Mouse (Mus musculus) cortical plate, adult 2 months (tissue): ENCODE measurements around the gene Fkbpl.
A peak's percentile ranks its signal among the peaks of the same experiment; 100 is the strongest.

Source experiments
- CTCF ChIP-seq: fragments of 200-500 bp; IDR thresholded peaks from 2 replicates; pipeline ENCODE4 v1.5.1; 2011; ENCODE audit warnings: mild to moderate bottlenecking, control low read depth, low read length; ENCODE audit not compliant: insufficient read depth; ENCODE audit errors: extremely low read depth
- POLR2A ChIP-seq: fragments of 200-500 bp; IDR thresholded peaks from 2 replicates; pipeline ENCODE4 v1.6.1; 2011; ENCODE audit warnings: mild to moderate bottlenecking, low read length, control low read depth; ENCODE audit not compliant: insufficient read depth; ENCODE audit errors: extremely low read depth

DNA sequence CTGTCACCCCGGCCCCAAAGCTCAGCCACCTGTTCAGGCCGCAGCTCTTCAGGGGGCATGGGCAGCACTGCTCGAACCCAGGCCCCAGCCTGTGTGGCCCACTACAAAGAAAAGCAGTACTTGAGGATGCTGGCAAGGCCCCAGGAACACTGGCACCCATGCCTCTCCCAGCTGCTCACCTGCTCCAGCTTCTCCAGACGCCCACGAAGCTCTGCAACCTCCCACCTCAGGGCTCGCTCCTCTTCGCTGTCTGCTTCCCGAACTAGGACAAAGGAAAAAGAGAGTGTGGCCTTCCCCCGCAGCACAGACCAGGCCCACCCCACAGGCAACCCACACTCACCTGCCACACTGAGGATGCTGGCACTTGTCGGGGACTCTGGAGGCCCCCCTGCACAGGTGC lies 30.7 kb upstream of the Fkbpl start:
- TF ChIP-seq POLR2A: 0 out of 2 replicates have a peak, but pooled peaks have one; percentile 18
- TF ChIP-seq CTCF: no peak
